17 mouse cellular contexts compared by ENCODE assay signal in the genomic region with DNA sequence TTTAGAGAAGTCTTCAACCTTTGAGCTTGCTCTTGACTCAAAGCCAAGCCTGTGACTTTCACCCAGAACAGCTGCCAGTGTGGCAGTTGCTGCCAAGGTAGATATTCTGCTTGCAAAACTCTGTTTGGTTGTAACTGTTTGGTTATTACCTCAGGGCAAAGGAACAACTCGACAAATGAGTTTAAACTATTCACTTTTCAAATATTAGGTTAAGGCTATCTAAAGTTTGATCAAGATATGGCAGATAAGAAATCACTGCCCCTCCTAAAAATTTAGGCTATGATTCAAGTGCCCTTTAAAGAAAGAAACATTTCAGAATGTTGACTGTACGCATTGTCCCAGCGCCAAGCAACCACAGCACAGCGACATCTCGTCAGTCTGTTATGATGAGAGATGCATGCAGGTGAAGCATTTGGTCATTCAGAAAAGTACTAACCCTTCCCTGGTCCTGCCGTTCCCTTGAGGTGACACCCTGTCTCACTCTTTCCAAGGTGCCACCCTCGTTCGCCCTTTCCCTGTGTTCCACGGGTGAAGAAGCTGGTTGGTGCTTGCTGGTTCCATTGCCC.
DNase-seq lines count a peak whose midpoint lies in the region; TF ChIP-seq lines count a peak whose summit lies in the region.
"Had no signal": no experiment of that assay in that cellular context is flagged by ENCODE, and none has a peak within 500 bp of the region (broad histone marks: within the 10 kb centered on the region; RNA-seq: fewer than 3 reads in every experiment).

No protein-coding gene starts in this region.

- no peak overlapping the region for H3K4me3 ChIP-seq in layer of hippocampus, adult 2 months
- H3K4me3 ChIP-seq: heart, embryonic 10.5 days; hindbrain, embryonic 12.5 days; limb, embryonic 12.5 days; liver, embryonic 15.5 days; midbrain, embryonic 10.5 days had no signal

- peak; percentile 28 for DNase-seq in kidney, adult 18-20 months
- DNase-seq in kidney, postnatal 4 days: no peak
- peak; percentile 16 for DNase-seq in kidney, postnatal 14 days
- peak; percentile 21 to 54 for DNase-seq in kidney, postnatal 36 days
- DNase-seq in lung, postnatal 10 days: peak; percentile 69
- DNase-seq in layer of hippocampus, adult 2 months (ENCODE audit: low spot score in 2 of 2): no peak
- no peak for DNase-seq in cerebellum, adult 11 months
- DNase-seq: cerebellum, adult 11-12 months; cerebellum, postnatal 25 days; embryo, embryonic 11 days; right cerebral cortex, postnatal 25 days; thymus, adult 2 months had no signal

- H3K27ac ChIP-seq in layer of hippocampus, adult 2 months: no peak overlapping the region
- H3K27ac ChIP-seq: heart, embryonic 10.5 days; hindbrain, embryonic 12.5 days; limb, embryonic 12.5 days; liver, embryonic 15.5 days; midbrain, embryonic 10.5 days had no signal

- no peak for TF ChIP-seq CTCF in layer of hippocampus, adult 2 months (conservative IDR thresholded peaks at IDR 0.05)

Comparison
In these comparisons a context has a peak if more than half of its experiments do, and no peak if none do; other contexts are left out.
1. DNase-seq: peak in kidney, adult 18-20 months (single experiment), kidney, postnatal 14 days (single experiment), kidney, postnatal 36 days (2 of 2) and lung, postnatal 10 days (single experiment); none in kidney, postnatal 4 days (0 of 2), layer of hippocampus, adult 2 months (0 of 2) and cerebellum, adult 11 months (single experiment).